Mouse (Mus musculus): ENCODE measurements around the gene Sipa1. TPM values are rescaled to one million over a fixed set of nuclear protein-coding genes. Genes with fewer than 3 reads are reported as not detected.

The Sipa1 gene
- total RNA-seq, 2 experiments from 2014 or later: 40.5 to 57.2 TPM

- no peak for DNase-seq
Observed at GRCm38 (mm10) chr19:5607705-5608410, 55.6 kb downstream of the Sipa1 start.

GRCm38 (mm10) chr19:5606196-5606595, 57.3 kb downstream of the Sipa1 start:
- no peak for DNase-seq

- no peak for DNase-seq
Observed at GRCm38 (mm10) chr19:5605126-5605525, 58.4 kb downstream of the Sipa1 start.

- no peak for DNase-seq
Observed at GRCm38 (mm10) chr19:5603664-5604063, 59.8 kb downstream of the Sipa1 start.

- peak; percentile 81 to 83 for DNase-seq
Observed at GRCm38 (mm10) chr19:5601752-5602541, 61.6 kb downstream of the Sipa1 start, which contains the start of gene Rnaseh2c. TSS of gene Rnaseh2c (plus strand) at chr19:5601873.

Small RNA genes within 50 kb of the gene (microRNA-seq; reads per million reads assigned to microRNA genes)
- gene Mir6987: not detected

Other genes starting within 250 kb of the Sipa1 start
- 100 to 1,000 TPM; 250 to 263 TPM for gene Drap1, start 238.7 kb downstream of the Sipa1 start, total RNA-seq (2021)
- gene AI837181, start 238.6 kb downstream of the Sipa1 start, total RNA-seq (2021): 10 to 100 TPM; 43.7 to 50.6 TPM
- gene Fosl1, start 216.2 kb downstream of the Sipa1 start, total RNA-seq (2021): 1 to 10 TPM in 1 of 2 experiments, not detected in 1; 5.3 TPM
- 1 to 10 TPM; 7.9 to 8.3 TPM for gene Ccdc85b, start 205.8 kb downstream of the Sipa1 start, total RNA-seq (2021)
- gene Fibp, start 203.1 kb downstream of the Sipa1 start, total RNA-seq (2021): 10 to 100 TPM; 89.1 to 95.3 TPM
- under 1 TPM in 1 of 2 experiments, not detected in 1; 0.26 TPM for gene Ctsw, start 195.2 kb downstream of the Sipa1 start, total RNA-seq (2021)
- 10 to 100 TPM; 50.2 to 87.9 TPM for gene Efemp2, start 189.8 kb downstream of the Sipa1 start, total RNA-seq (2021)
- gene Mus81, start 175.3 kb downstream of the Sipa1 start, total RNA-seq (2021): 10 to 100 TPM; 23.1 to 30.7 TPM
- 100 to 1,000 TPM; 659 to 740 TPM for gene Cfl1, start 173.3 kb downstream of the Sipa1 start, total RNA-seq (2021)
- 1 to 10 TPM; 1.0 to 1.5 TPM for gene 1700020D05Rik, start 159.9 kb downstream of the Sipa1 start, total RNA-seq (2021)
- 10 to 100 TPM; 11.1 to 12.1 TPM for gene Snx32, start 153.2 kb downstream of the Sipa1 start, total RNA-seq (2021)
- gene Ovol1, start 103.1 kb downstream of the Sipa1 start, total RNA-seq (2021): not detected
- 1 to 10 TPM; 7.8 to 8.3 TPM for gene Ap5b1, start 95.7 kb downstream of the Sipa1 start, total RNA-seq (2021)
- 100 to 1,000 TPM; 124 to 139 TPM for gene Rnaseh2c, start 61.8 kb downstream of the Sipa1 start, total RNA-seq (2021)
- 10 to 100 TPM; 66.2 to 68.2 TPM for gene Kat5, start 53.5 kb downstream of the Sipa1 start, total RNA-seq (2021)
- 10 to 100 TPM; 85.7 to 86.4 TPM for gene Rela, start 26.2 kb downstream of the Sipa1 start, total RNA-seq (2021)
- 10 to 100 TPM; 44.7 to 45.8 TPM for gene Map3k11, start 25.0 kb upstream of the Sipa1 start, total RNA-seq (2021)
- 100 to 1,000 TPM in 1 of 2 experiments, 10 to 100 TPM in 1; 89.5 to 108 TPM for gene Pcnx3, start 25.2 kb upstream of the Sipa1 start, total RNA-seq (2021)
- not detected for gene Kcnk7, start 40.7 kb upstream of the Sipa1 start, total RNA-seq (2021)
- 10 to 100 TPM; 30.8 to 38.3 TPM for gene Ehbp1l1, start 62.6 kb upstream of the Sipa1 start, total RNA-seq (2021)
- 10 to 100 TPM; 41.4 to 66.5 TPM for gene Fam89b, start 65.9 kb upstream of the Sipa1 start, total RNA-seq (2021)
- 100 to 1,000 TPM; 222 to 305 TPM for gene Ltbp3, start 77.2 kb upstream of the Sipa1 start, total RNA-seq (2021)
- 100 to 1,000 TPM; 103 to 107 TPM for gene Scyl1, start 107.7 kb upstream of the Sipa1 start, total RNA-seq (2021)
- 10 to 100 TPM; 35.5 to 52.6 TPM for gene Frmd8, start 211.6 kb upstream of the Sipa1 start, total RNA-seq (2021)
- gene Slc25a45, start 214.1 kb upstream of the Sipa1 start, total RNA-seq (2021): 10 to 100 TPM in 1 of 2 experiments, 1 to 10 TPM in 1; 9.4 to 33.2 TPM
- 1 to 10 TPM in 1 of 2 experiments, under 1 TPM in 1; 0.92 to 1.4 TPM for gene Tigd3, start 230.4 kb upstream of the Sipa1 start, total RNA-seq (2021)
- gene Dpf2, start 249.3 kb upstream of the Sipa1 start, total RNA-seq (2021): 100 to 1,000 TPM in 1 of 2 experiments, 10 to 100 TPM in 1; 89.6 to 120 TPM

Data from adrenal gland, postnatal 36 days (tissue).